Mouse (Mus musculus) hindbrain, postnatal 0 days (tissue): ENCODE measurements around the gene Egr2. TPM values are rescaled to one million over a fixed set of nuclear protein-coding genes. Genes with fewer than 3 reads are reported as not detected.
A peak's percentile ranks its signal among the peaks of the same experiment; 100 is the strongest.

ENCODE experiments used
- ATAC-seq: fragments of 200-750 bp; cut with Nextera tagmentation; 2 replicates; pipeline ENCODE4 v1.8.0; 2017; ENCODE audit warnings: mild to moderate bottlenecking, moderate TSS enrichment, moderate library complexity
- DNase-seq: peaks from one replicate; pipeline ENCODE4 v3.0.0-alpha.2; 2015; ENCODE audit warnings: low spot score
- H3K27ac ChIP-seq: fragments of 300-500 bp; sonication (generic); 2 replicates; pipeline ENCODE4 v1.5.1; 2014; ENCODE audit warnings: mild to moderate bottlenecking
- H3K27me3 ChIP-seq: fragments of 300-500 bp; sonication (generic); 2 replicates; pipeline ENCODE4 v1.6.1; 2014; ENCODE audit warnings: low read length, mixed read lengths; ENCODE audit not compliant: insufficient read depth
- H3K36me3 ChIP-seq: fragments of 300-500 bp; sonication (generic); 2 replicates; pipeline ENCODE4 v1.6.1; 2014; ENCODE audit warnings: low read length, mixed read lengths; ENCODE audit not compliant: insufficient read depth
- H3K4me1 ChIP-seq: fragments of 300-500 bp; sonication (generic); 2 replicates; pipeline ENCODE4 v1.6.1; 2014; ENCODE audit warnings: antibody characterized with exemption, low read length, mixed read lengths; ENCODE audit not compliant: insufficient read depth
- H3K4me2 ChIP-seq: fragments of 300-500 bp; sonication (generic); 2 replicates; pipeline ENCODE4 v1.6.1; 2014; ENCODE audit warnings: low read depth, mild to moderate bottlenecking, low read length, moderate library complexity, mixed read lengths
- H3K4me3 ChIP-seq: fragments of 300-500 bp; sonication (generic); 2 replicates; pipeline ENCODE4 v1.5.1; 2014; ENCODE audit warnings: low read length
- H3K9ac ChIP-seq: fragments of 300-500 bp; sonication (generic); replicated peaks from 2 replicates; pipeline ENCODE4 v1.6.1; 2014; ENCODE audit warnings: mild to moderate bottlenecking, low read length, moderate library complexity, mixed read lengths
- H3K9me3 ChIP-seq: fragments of 300-500 bp; sonication (generic); 2 replicates; pipeline ENCODE4 v1.6.1; 2016; ENCODE audit warnings: low read length, mixed read lengths
- CTCF ChIP-seq: IDR thresholded peaks from 2 replicates; pipeline ENCODE4 v1.5.1; 2016; ENCODE audit warnings: antibody characterized with exemption, control low read depth, low read depth
- WGBS: fragments of 180-500 bp; shearing (Covaris S2); extraction: QIAGEN DNeasy Blood & Tissue Kit; methylation state at CpG from one replicate; pipeline ENCODE4 v1.1.7; 2014; 5-methylcytosine and 5-hydroxymethylcytosine counted together
- polyA plus RNA-seq: library from polyadenylated mRNA; unstranded; fragments of >200 nt; fragmentation: Nextera tagmentation; extraction: Ambion mirVana; gene quantifications from 2 replicates; pipeline ENCODE4 v1.2.1, GENCODE M21; 2015
- total RNA-seq: library from RNA; depleted of rRNA; stranded (reverse); fragments of >200 nt; gene quantifications from 2 replicates; pipeline ENCODE4 v1.2.3, GENCODE M21; 2014; rRNA removed

Egr2 gene
- total and polyA plus RNA-seq, 2 experiments from 2014 or later = 1.2 to 2.4 TPM

DNA sequence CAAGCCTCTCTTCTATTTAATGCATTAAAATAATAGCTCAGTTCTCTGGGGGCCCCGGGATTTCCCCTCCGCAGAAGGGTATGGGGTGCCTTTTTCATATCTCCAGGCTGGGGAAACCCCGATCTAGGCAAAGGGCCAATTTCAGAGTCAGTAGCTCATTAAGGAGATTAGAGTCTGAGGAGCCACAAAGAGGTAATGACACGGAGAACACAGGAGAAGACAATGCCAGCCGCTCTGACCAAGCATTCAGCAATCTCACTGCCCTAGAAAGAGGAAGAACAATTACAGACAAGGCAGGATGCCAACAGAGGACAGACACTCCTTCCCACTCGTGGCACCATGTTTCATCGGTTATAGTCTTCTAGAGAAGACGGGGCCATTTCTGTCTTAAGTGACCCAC is 30.8 kb downstream of the Egr2 start:
- TF ChIP-seq CTCF = no peak
- Histone ChIP-seq H3K27me3 (no peaks in the 10 kb centered on the region), H3K36me3 (no peaks in the 10 kb centered on the region), H3K27ac (no peak overlapping the region), H3K4me2 (no peak overlapping the region), H3K9me3 (no peaks in the 10 kb centered on the region), H3K9ac (no peak overlapping the region), H3K4me1 (no peaks in the 10 kb centered on the region), H3K4me3 (no peak overlapping the region)
- 36% methylated on average over 8 of the region's 8 CpGs for WGBS
- peak; percentile 40 for DNase-seq
- no peak for ATAC-seq

GRCm38 (mm10) chr10:67569539-67569938 is 34.3 kb downstream of the Egr2 start:
- Histone ChIP-seq H3K27me3 (no peaks in the 10 kb centered on the region), H3K4me1 (no peaks in the 10 kb centered on the region), H3K9ac (no peak overlapping the region), H3K4me3 (no peak overlapping the region), H3K27ac (no peak overlapping the region), H3K4me2 (no peak overlapping the region), H3K9me3 (no peaks in the 10 kb centered on the region), H3K36me3 (no peaks in the 10 kb centered on the region)
- DNase-seq = no peak
- 75% methylated on average over 7 of the region's 7 CpGs for WGBS
- no peak for TF ChIP-seq CTCF
- no peak for ATAC-seq

DNA sequence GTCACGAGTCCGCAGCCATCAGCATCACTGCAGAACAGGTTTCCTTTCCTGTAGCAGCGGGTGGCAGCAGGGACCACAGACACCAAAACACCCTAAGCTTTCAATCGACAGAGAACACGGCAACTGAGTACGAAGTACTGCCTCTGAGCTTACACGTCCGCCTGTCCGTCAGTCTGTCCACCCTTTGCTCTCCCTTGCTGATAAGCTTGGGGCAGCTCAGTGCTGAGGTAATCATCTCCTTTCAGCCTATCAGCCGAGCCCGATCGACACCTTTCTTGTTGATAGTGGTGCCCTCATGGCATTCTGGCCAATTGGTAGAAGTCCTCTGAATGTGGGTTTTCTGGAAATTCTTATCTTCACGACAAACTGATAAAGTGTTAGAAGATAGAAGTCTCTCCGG is 36.2 kb downstream of the Egr2 start:
- Histone ChIP-seq H3K4me2 (no peak overlapping the region), H3K4me3 (no peak overlapping the region), H3K36me3 (no peaks in the 10 kb centered on the region), H3K27me3 (no peaks in the 10 kb centered on the region), H3K9ac (no peak overlapping the region), H3K4me1 (no peaks in the 10 kb centered on the region), H3K9me3 (no peaks in the 10 kb centered on the region), H3K27ac (no peak overlapping the region)
- DNase-seq = no peak
- TF ChIP-seq CTCF = no peak
- 96% methylated on average over 14 of the region's 14 CpGs for WGBS
- ATAC-seq = no peak

DNA sequence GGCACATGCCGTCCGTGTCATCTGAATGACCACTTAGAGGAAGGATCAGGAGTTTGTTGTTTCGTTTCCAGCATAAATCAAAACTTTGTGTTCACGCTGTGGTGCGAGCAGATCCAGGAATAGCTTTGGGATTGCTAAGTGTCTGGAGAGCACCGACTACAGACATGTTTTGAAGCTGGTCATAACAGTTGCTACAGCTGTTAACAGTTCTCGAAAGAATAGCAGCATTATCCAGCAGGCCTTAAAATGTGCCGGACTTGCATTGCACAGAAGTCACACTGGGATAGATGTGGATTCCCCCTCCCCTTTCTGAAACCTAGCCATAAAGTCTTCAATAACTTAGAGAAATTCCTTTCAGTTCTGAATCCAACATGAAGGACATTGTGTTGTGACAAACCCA is 38.0 kb downstream of the Egr2 start:
- WGBS = 56% methylated on average over 8 of the region's 8 CpGs
- no peak overlapping the region for H3K9ac ChIP-seq
- DNase-seq = no peak

DNA sequence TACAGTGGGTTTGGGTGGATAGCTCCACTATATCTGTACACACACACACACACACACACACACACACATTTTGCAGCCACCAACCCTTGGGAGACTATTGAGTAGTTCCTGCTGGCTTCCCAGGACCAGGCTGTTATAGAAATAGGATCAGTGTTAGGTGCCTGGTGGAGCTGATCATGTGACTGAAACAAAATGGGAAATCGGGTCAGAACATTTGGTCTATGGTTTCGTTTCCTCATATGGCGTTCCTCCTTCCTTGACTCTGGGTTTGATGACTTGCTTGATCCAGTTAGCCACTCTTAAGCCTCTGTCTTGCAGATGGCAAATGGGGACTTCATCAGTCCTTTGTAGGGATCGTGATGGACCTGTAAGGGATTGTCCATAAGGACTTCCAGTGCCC is 44.6 kb downstream of the Egr2 start:
- no peaks in the 10 kb centered on the region for H3K36me3 ChIP-seq
- no peak overlapping the region for H3K27ac ChIP-seq
- H3K4me1 ChIP-seq = no peaks in the 10 kb centered on the region
- H3K9ac ChIP-seq = no peak overlapping the region
- DNase-seq (no peak), ATAC-seq (no peak)
- no peaks in the 10 kb centered on the region for H3K9me3 ChIP-seq
- 95% methylated on average over 4 of the region's 4 CpGs for WGBS
- TF ChIP-seq CTCF = no peak
- H3K4me2 ChIP-seq = no peak overlapping the region
- H3K4me3 ChIP-seq = no peak overlapping the region
- H3K27me3 ChIP-seq = no peaks in the 10 kb centered on the region

More for the DNA sequence above, 38.0 kb downstream of the Egr2 start:
- Histone ChIP-seq H3K4me1 (no peaks in the 10 kb centered on the region), H3K4me2 (no peak overlapping the region), H3K27ac (no peak overlapping the region), H3K27me3 (no peaks in the 10 kb centered on the region), H3K9me3 (no peaks in the 10 kb centered on the region), H3K36me3 (no peaks in the 10 kb centered on the region), H3K4me3 (no peak overlapping the region)
- ATAC-seq = no peak
- no peak for TF ChIP-seq CTCF

DNA sequence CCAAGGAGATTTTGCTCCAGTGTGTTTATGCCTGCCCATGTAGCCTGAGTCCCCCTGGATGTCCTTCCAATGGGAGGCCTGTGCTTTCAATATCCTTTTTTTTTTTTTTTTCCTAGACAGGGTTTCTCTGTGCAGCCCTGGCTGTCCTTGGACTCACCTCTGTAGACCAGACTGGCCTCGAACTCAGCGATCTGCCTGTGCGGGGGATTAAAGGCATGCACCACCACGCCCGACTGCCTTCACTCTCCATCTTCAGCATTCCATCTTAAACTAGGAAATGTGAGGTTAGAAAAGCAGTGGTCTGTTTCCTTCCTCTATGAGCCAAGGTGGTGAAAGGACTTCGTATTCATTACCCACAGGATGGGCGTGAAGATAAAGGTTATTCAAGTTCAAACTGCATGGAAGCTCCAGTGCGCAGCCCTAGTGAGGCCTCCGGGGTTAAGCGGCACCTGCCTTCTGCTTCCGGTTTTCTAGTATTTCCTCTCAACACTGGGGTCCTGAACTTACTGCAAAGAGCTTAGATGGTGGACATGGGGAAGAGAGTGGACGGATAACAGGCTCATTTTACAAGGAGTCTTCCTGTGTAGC is 46.5 kb downstream of the Egr2 start:
- no peaks in the 10 kb centered on the region for H3K4me1 ChIP-seq
- H3K27me3 ChIP-seq = no peaks in the 10 kb centered on the region
- 86% methylated on average over 12 of the region's 12 CpGs for WGBS
- H3K4me3 ChIP-seq = no peak overlapping the region
- no peaks in the 10 kb centered on the region for H3K36me3 ChIP-seq
- no peak for ATAC-seq
- H3K27ac ChIP-seq = no peak overlapping the region
- no peak for DNase-seq
- no peaks in the 10 kb centered on the region for H3K9me3 ChIP-seq
- TF ChIP-seq CTCF = no peak
- no peak overlapping the region for H3K4me2 ChIP-seq
- no peak overlapping the region for H3K9ac ChIP-seq

DNA sequence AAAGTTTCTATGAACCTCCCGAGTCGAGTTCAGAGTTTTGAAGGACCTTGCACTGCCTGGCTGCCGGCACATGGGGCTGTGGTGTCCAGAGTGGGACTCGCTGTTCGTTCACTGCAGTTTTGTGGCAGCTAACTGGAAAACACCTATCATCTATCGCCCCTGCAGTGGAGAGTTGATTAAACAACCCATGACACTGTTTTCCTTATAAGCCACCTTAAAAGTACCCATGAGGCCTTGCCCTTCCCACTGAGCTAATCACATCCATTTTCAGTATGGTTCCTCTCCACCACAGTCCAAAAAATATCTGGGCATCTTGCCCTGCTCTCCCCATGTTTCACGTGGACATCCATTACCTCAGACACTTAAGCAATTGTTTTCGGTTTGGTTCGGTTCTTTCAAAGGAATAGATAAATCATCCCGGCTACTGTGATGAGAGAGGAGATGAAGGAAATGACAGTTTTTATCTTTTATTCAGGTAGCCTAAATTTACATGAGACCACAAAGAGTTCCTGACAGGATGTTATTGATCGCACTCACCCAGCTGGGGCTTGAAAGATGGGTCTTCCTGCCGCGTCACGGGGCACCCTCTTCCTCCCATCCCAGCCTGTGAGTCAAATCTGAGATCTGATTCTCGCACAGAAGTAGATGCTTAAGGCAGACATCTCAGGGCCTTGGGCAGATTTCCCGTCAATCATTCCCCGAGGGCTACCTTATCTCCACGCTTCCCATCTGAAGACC is 50.8 kb downstream of the Egr2 start:
- DNase-seq = no peak
- no peak for TF ChIP-seq CTCF
- Histone ChIP-seq H3K9ac (no peak overlapping the region), H3K9me3 (no peaks in the 10 kb centered on the region), H3K27ac (no peak overlapping the region), H3K27me3 (no peaks in the 10 kb centered on the region), H3K4me1 (no peaks in the 10 kb centered on the region), H3K4me2 (no peak overlapping the region), H3K4me3 (no peak overlapping the region), H3K36me3 (no peaks in the 10 kb centered on the region)
- 79% methylated on average over 18 of the region's 18 CpGs for WGBS
- ATAC-seq = no peak

Other genes with a start within 250 kb of the Egr2 start
- gene Ado, start 13.5 kb downstream of the Egr2 start, total RNA-seq = 64.8 and 80.3 TPM in 2 replicates
- 70.4 and 70.6 TPM in 2 replicates for gene Ado, start 13.5 kb downstream of the Egr2 start, polyA plus RNA-seq